Mouse (Mus musculus): ENCODE results near the gene Pigh.

Gene Pigh

GRCm38 (mm10) chr12:79067526-79067925 lies 21.9 kb downstream of the Pigh start:
- no peak for DNase-seq (ENCODE audit: low spot score in 2 of 2)

GRCm38 (mm10) chr12:79066431-79066830 lies 23.0 kb downstream of the Pigh start:
- no peak for DNase-seq (ENCODE audit: low spot score in 2 of 2)

GRCm38 (mm10) chr12:79064451-79064850 lies 25.0 kb downstream of the Pigh start:
- DNase-seq (ENCODE audit: low spot score in 2 of 2) = no peak

GRCm38 (mm10) chr12:79060766-79061652 lies 28.4 kb downstream of the Pigh start:
- DNase-seq (ENCODE audit: low spot score in 2 of 2) = no peak

GRCm38 (mm10) chr12:79060134-79060533 lies 29.3 kb downstream of the Pigh start:
- DNase-seq (ENCODE audit: low spot score in 2 of 2) = no peak

- DNase-seq (ENCODE audit: low spot score in 2 of 2) = no peak
Observed at GRCm38 (mm10) chr12:79059573-79059972, 29.9 kb downstream of the Pigh start.

- no peak for DNase-seq (ENCODE audit: low spot score in 2 of 2)
Observed at GRCm38 (mm10) chr12:79055276-79055675, 34.2 kb downstream of the Pigh start.

GRCm38 (mm10) chr12:79052073-79052472 lies 37.4 kb downstream of the Pigh start:
- no peak for DNase-seq (ENCODE audit: low spot score in 2 of 2)

- DNase-seq (ENCODE audit: low spot score in 2 of 2) = no peak
Observed at GRCm38 (mm10) chr12:79050545-79051212, 38.8 kb downstream of the Pigh start.

- no peak for DNase-seq (ENCODE audit: low spot score in 2 of 2)
Observed at GRCm38 (mm10) chr12:79049807-79050206, 39.6 kb downstream of the Pigh start.

GRCm38 (mm10) chr12:79048898-79049297 lies 40.6 kb downstream of the Pigh start:
- no peak for DNase-seq (ENCODE audit: low spot score in 2 of 2)

GRCm38 (mm10) chr12:79047203-79047602 lies 42.2 kb downstream of the Pigh start:
- DNase-seq (ENCODE audit: low spot score in 2 of 2) = no peak

GRCm38 (mm10) chr12:79046171-79046570 lies 43.3 kb downstream of the Pigh start:
- no peak for DNase-seq (ENCODE audit: low spot score in 2 of 2)

GRCm38 (mm10) chr12:79044668-79045067 lies 44.8 kb downstream of the Pigh start:
- no peak for DNase-seq (ENCODE audit: low spot score in 2 of 2)

- no peak for DNase-seq (ENCODE audit: low spot score in 2 of 2)
Observed at GRCm38 (mm10) chr12:79041436-79041835, 48.0 kb downstream of the Pigh start.

- no peak for DNase-seq (ENCODE audit: low spot score in 2 of 2)
Observed at GRCm38 (mm10) chr12:79040201-79040827, 49.1 kb downstream of the Pigh start.

GRCm38 (mm10) chr12:79039708-79040107 lies 49.7 kb downstream of the Pigh start:
- no peak for DNase-seq (ENCODE audit: low spot score in 2 of 2)

- DNase-seq (ENCODE audit: low spot score in 2 of 2) = no peak
Observed at GRCm38 (mm10) chr12:79035349-79035748, 54.1 kb downstream of the Pigh start.

- no peak for DNase-seq (ENCODE audit: low spot score in 2 of 2)
Observed at GRCm38 (mm10) chr12:79034331-79034730, 55.1 kb downstream of the Pigh start.
